Mouse (Mus musculus) bone marrow, adult 2 months (tissue): ENCODE data around the gene Dynlt1a.
"Not testable (repeated sequence)": the region's sequence is repeated elsewhere in the genome, so short reads cannot be mapped to it uniquely, and the experiment has no call there.

ENCODE experiments used
- CTCF ChIP-seq: fragments of 200-500 bp; IDR thresholded peaks from 2 replicates; pipeline ENCODE4 v1.5.1; 2011; ENCODE audit warnings: low read length, control low read depth; ENCODE audit not compliant: control insufficient read depth, insufficient read depth
- POLR2A ChIP-seq: fragments of 200-500 bp; IDR thresholded peaks from 2 replicates; pipeline ENCODE4 v1.6.1; 2011; ENCODE audit warnings: low read depth, mild to moderate bottlenecking, control low read depth, low read length, borderline replicate concordance; ENCODE audit not compliant: control insufficient read depth

GRCm38 (mm10) chr17:6317339-6317985, at the start of gene Dynlt1a:
- TF ChIP-seq CTCF, POLR2A: not testable (repeated sequence)
